ENCODE assay signal across 8 mouse cellular contexts in the genomic region with DNA sequence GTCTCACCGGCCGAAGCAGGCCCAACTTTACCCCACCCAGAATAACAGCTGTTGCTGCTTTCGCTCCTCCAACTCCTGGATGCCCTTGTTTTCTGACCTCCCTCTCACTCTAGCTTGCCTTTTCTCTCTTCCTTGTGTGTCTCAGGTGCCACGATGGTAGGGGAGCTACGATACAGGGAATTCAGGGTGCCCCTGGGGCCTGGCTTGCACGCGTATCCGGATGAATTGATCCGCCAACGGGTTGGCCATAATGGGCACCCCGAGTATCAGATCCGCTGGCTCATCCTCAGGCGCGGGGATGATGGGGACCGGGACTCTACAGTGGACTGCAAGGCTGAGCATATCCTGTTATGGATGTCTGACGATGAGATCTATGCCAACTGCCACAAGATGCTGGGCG. TPM values are rescaled to one million over a fixed set of nuclear protein-coding genes. Genes with fewer than 3 reads are reported as not detected.
DNase-seq lines count a peak whose midpoint lies in the region; ATAC-seq and TF ChIP-seq lines count a peak whose summit lies in the region.

No protein-coding gene starts in this region.

- TF ChIP-seq EP300 in heart, adult 2 months (IDR thresholded peaks at IDR 0.05; ENCODE audit: insufficient read depth, low read depth, low read length), result no peak
- no peak for TF ChIP-seq EP300 in ES-Bruce4 (IDR thresholded peaks at IDR 0.05; ENCODE audit: insufficient read depth, low read depth, low read length)

- peaks cover 3% of the 10 kb centered on the region for H3K79me2 ChIP-seq in heart, adult 2 months (replicated peaks; ENCODE audit: control insufficient read depth, insufficient read depth, low read length)

- no peak for DNase-seq in heart, adult 2 months
- no peak for DNase-seq in heart, adult 9 months (ENCODE audit: low spot score in 2 of 2)
- DNase-seq in right cerebral cortex, postnatal 14 days, result no peak
- no peak for DNase-seq in Muller cell, postnatal 12 days (ENCODE audit: inconsistent ontology term)
- DNase-seq in natural killer cell, adult 2 months (ENCODE audit: low spot score in 2 of 2), result no peak

- H3K4me2 ChIP-seq in heart, embryonic 15.5 days, result peak overlapping the region; percentile 92
- peak overlapping the region; percentile 87 for H3K4me2 ChIP-seq in liver, embryonic 16.5 days (ENCODE audit: low read depth, low read length)

- peak overlapping the region; percentile 92 for H3K27ac ChIP-seq in heart, adult 2 months
- H3K27ac ChIP-seq in ES-Bruce4 (ENCODE audit: insufficient read depth, low read length), result no peak overlapping the region
- H3K27ac ChIP-seq in heart, embryonic 15.5 days, result peak overlapping the region; percentile 99
- peak overlapping the region; percentile 75; the same call in 1 of the 2 replicates for H3K27ac ChIP-seq in liver, embryonic 16.5 days (ENCODE audit: low read length)

- no peak for TF ChIP-seq CTCF in heart, adult 2 months (IDR thresholded peaks at IDR 0.05)
- TF ChIP-seq CTCF in ES-Bruce4 (IDR thresholded peaks at IDR 0.05; ENCODE audit: low read depth, low read length), result no peak

- peak overlapping the region; percentile 73 for H3K4me3 ChIP-seq in heart, adult 2 months
- peak overlapping the region; percentile 79 for H3K4me3 ChIP-seq in ES-Bruce4 (ENCODE audit: low read depth, low read length)
- peak overlapping the region; percentile 82 for H3K4me3 ChIP-seq in heart, embryonic 15.5 days
- H3K4me3 ChIP-seq in liver, embryonic 16.5 days (ENCODE audit: low read depth, low read length), result peak overlapping the region; percentile 71

- TF ChIP-seq POLR2A in heart, adult 2 months (IDR thresholded peaks at IDR 0.05; ENCODE audit: insufficient read depth, low read depth, low read length), result no peak
- no peak for TF ChIP-seq POLR2A in ES-Bruce4 (IDR thresholded peaks at IDR 0.05; ENCODE audit: insufficient read depth, low read length)

- intact Hi-C loops in heart, adult 2 months (cut with DNase I), result no loop called here

- H3K4me1 ChIP-seq in heart, adult 2 months (ENCODE audit: control insufficient read depth, insufficient read depth, low read length), result peaks cover 10% of the 10 kb centered on the region
- no peaks in the 10 kb centered on the region for H3K4me1 ChIP-seq in ES-Bruce4 (ENCODE audit: control insufficient read depth, insufficient read depth, low read length)
- H3K4me1 ChIP-seq in heart, embryonic 15.5 days (replicated peaks), result peaks cover 52% of the 10 kb centered on the region
- peaks cover 34% of the 10 kb centered on the region for H3K4me1 ChIP-seq in liver, embryonic 16.5 days (ENCODE audit: control insufficient read depth, low read depth, low read length)

- H3K36me3 ChIP-seq in heart, adult 2 months (ENCODE audit: control insufficient read depth, insufficient read depth, low read length), result no peaks in the 10 kb centered on the region
- H3K36me3 ChIP-seq in ES-Bruce4 (ENCODE audit: control insufficient read depth, insufficient read depth, low read length, poor library complexity, severe bottlenecking), result peaks cover 6% of the 10 kb centered on the region; the same call in 1 of the 2 replicates
- peaks cover 44% of the 10 kb centered on the region for H3K36me3 ChIP-seq in heart, embryonic 15.5 days
- peaks cover 9% of the 10 kb centered on the region for H3K36me3 ChIP-seq in liver, embryonic 16.5 days (ENCODE audit: control insufficient read depth, insufficient read depth)

- WGBS in heart, adult 2 months, result 55% methylated on average over 17 of the region's 17 CpGs
- WGBS in heart, embryonic 15.5 days, result 62% methylated on average over 17 of the region's 17 CpGs
- WGBS in liver, embryonic 16.5 days (ENCODE audit: insufficient replicate concordance), result 70% methylated on average over 17 of the region's 17 CpGs

- no peaks in the 10 kb centered on the region for H3K27me3 ChIP-seq in heart, adult 2 months (ENCODE audit: control insufficient read depth, insufficient read depth, low read length)
- no peaks in the 10 kb centered on the region for H3K27me3 ChIP-seq in ES-Bruce4 (ENCODE audit: control insufficient read depth, insufficient read depth, low read length, poor library complexity, severe bottlenecking)
- no peaks in the 10 kb centered on the region for H3K27me3 ChIP-seq in heart, embryonic 15.5 days
- H3K27me3 ChIP-seq in liver, embryonic 16.5 days (ENCODE audit: control insufficient read depth, insufficient read depth, low read depth, low read length), result no peaks in the 10 kb centered on the region

- ATAC-seq in heart, embryonic 15.5 days (replicated peaks; ENCODE audit: insufficient number of reproducible peaks, insufficient read depth, low FRiP score, low read depth), result no peak
- ATAC-seq in liver, embryonic 16.5 days (ENCODE audit: low read depth), result no peak

- H3K9ac ChIP-seq in heart, adult 2 months (ENCODE audit: low read depth, low read length), result peak overlapping the region; percentile 75
- H3K9ac ChIP-seq in ES-Bruce4 (ENCODE audit: low read depth, poor library complexity, severe bottlenecking), result peak overlapping the region; percentile 69
- peak overlapping the region; percentile 91 for H3K9ac ChIP-seq in heart, embryonic 15.5 days
- H3K9ac ChIP-seq in liver, embryonic 16.5 days (ENCODE audit: low read depth, low read length), result peak overlapping the region; percentile 77

- no peaks in the 10 kb centered on the region for H3K9me3 ChIP-seq in ES-Bruce4 (replicated peaks; ENCODE audit: control insufficient read depth, insufficient read depth, low read length, poor library complexity, severe bottlenecking)
- no peaks in the 10 kb centered on the region for H3K9me3 ChIP-seq in heart, embryonic 15.5 days (replicated peaks)
- no peaks in the 10 kb centered on the region for H3K9me3 ChIP-seq in liver, embryonic 16.5 days (replicated peaks; ENCODE audit: control insufficient read depth, low read length)

RNA-seq across cellular contexts. Expression of a gene that starts 1.2 kb away (rescaled TPM):
- 10 to 100 TPM; 16.8 to 18.4 TPM for total RNA-seq in heart, adult 2 months (2021)
- polyA plus RNA-seq in heart, adult 2 months (2012; rRNA removed), result 23.4 and 24.7 TPM in 2 replicates
- polyA plus RNA-seq in ES-Bruce4 (2011; ENCODE audit: insufficient read depth, insufficient read length, low read depth, missing spikeins), result 67.1 and 74.8 TPM in 2 replicates
- polyA plus RNA-seq in heart, embryonic 15.5 days (2015; fragmentation: Nextera tagmentation; extraction: Ambion mirVana), result 32.8 and 44.9 TPM in 2 replicates
- polyA plus RNA-seq in liver, embryonic 16.5 days (2015; fragmentation: Nextera tagmentation; extraction: Ambion mirVana), result 10.7 and 11.6 TPM in 2 replicates

RNA-seq across cellular contexts. Expression of a gene that starts 5.3 kb away (rescaled TPM):
- 100 to 1,000 TPM; 112 to 132 TPM for total RNA-seq in heart, adult 2 months (2021)
- polyA plus RNA-seq in heart, adult 2 months (2012; rRNA removed), result 71.5 and 87.8 TPM in 2 replicates
- 65.8 and 70.9 TPM in 2 replicates for polyA plus RNA-seq in ES-Bruce4 (2011; ENCODE audit: insufficient read depth, insufficient read length, low read depth, missing spikeins)
- polyA plus RNA-seq in heart, embryonic 15.5 days (2015; fragmentation: Nextera tagmentation; extraction: Ambion mirVana), result 94.3 and 102 TPM in 2 replicates
- 58.1 and 67.0 TPM in 2 replicates for polyA plus RNA-seq in liver, embryonic 16.5 days (2015; fragmentation: Nextera tagmentation; extraction: Ambion mirVana)

RNA-seq across cellular contexts. Expression of a gene that starts 5.5 kb away (rescaled TPM):
- 10 to 100 TPM; 23.5 to 25.7 TPM for total RNA-seq in heart, adult 2 months (2021)
- 20.9 and 22.3 TPM in 2 replicates for polyA plus RNA-seq in heart, adult 2 months (2012; rRNA removed)
- polyA plus RNA-seq in ES-Bruce4 (2011; ENCODE audit: insufficient read depth, insufficient read length, low read depth, missing spikeins), result 10.1 TPM in 2 replicates
- 20.2 and 24.2 TPM in 2 replicates for polyA plus RNA-seq in heart, embryonic 15.5 days (2015; fragmentation: Nextera tagmentation; extraction: Ambion mirVana)
- 10.0 and 12.2 TPM in 2 replicates for polyA plus RNA-seq in liver, embryonic 16.5 days (2015; fragmentation: Nextera tagmentation; extraction: Ambion mirVana)

RNA-seq across cellular contexts. Expression of a gene that starts 22.0 kb away (rescaled TPM):
- 1 to 10 TPM; 2.6 TPM for total RNA-seq in heart, adult 2 months (2021)
- polyA plus RNA-seq in heart, adult 2 months (2012; rRNA removed), result 2.8 and 3.1 TPM in 2 replicates
- 110 and 113 TPM in 2 replicates for polyA plus RNA-seq in ES-Bruce4 (2011; ENCODE audit: insufficient read depth, insufficient read length, low read depth, missing spikeins)
- 34.1 and 49.5 TPM in 2 replicates for polyA plus RNA-seq in heart, embryonic 15.5 days (2015; fragmentation: Nextera tagmentation; extraction: Ambion mirVana)
- polyA plus RNA-seq in liver, embryonic 16.5 days (2015; fragmentation: Nextera tagmentation; extraction: Ambion mirVana), result 8.4 and 9.4 TPM in 2 replicates

RNA-seq across cellular contexts. Expression of a gene that starts 22.9 kb away (rescaled TPM):
- 10 to 100 TPM; 10.7 to 11.3 TPM for total RNA-seq in heart, adult 2 months (2021)
- 19.4 and 24.3 TPM in 2 replicates for polyA plus RNA-seq in heart, adult 2 months (2012; rRNA removed)
- 48.5 and 60.2 TPM in 2 replicates for polyA plus RNA-seq in ES-Bruce4 (2011; ENCODE audit: insufficient read depth, insufficient read length, low read depth, missing spikeins)
- polyA plus RNA-seq in heart, embryonic 15.5 days (2015; fragmentation: Nextera tagmentation; extraction: Ambion mirVana), result 33.2 and 39.7 TPM in 2 replicates
- polyA plus RNA-seq in liver, embryonic 16.5 days (2015; fragmentation: Nextera tagmentation; extraction: Ambion mirVana), result 17.4 and 18.9 TPM in 2 replicates
